Mouse (Mus musculus) liver, embryonic 14.5 days (tissue): ENCODE results near the gene Cttnbp2.

Source experiments
- CTCF ChIP-seq: IDR thresholded peaks from 2 replicates; pipeline ENCODE4 v1.5.1; 2016; ENCODE audit warnings: antibody characterized with exemption, low read depth, control low read depth
- EP300 ChIP-seq: IDR thresholded peaks from 2 replicates; pipeline ENCODE4 v1.6.1; 2016; ENCODE audit warnings: antibody characterized with exemption, low read depth

DNA sequence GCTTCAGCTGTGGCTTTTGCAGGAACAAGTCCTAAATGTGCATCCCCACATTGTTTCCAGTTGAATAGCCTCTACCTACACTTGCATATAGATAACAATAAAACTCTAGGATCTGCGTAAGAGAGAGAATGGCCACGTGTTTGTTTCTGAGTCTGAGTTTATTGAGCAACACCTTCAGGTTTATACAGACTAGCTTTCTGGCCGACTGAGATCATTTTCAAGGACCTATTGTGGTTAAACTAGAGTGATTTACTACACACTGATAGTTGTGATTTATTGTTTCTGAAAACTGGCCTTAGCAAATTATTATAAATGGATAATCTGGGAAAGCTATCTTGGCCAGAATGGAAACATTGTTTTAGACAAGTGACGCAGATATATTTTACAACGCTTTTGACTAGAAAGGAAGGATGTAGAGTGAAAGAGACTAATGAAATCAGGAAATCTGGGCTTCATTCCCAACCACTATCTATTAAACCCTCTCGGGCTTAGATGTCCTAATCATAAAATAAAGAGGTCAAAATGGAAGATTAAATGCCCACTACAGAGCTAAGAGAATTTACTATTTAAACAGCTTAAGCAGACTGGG lies 96.7 kb downstream of the Cttnbp2 start:
- TF ChIP-seq CTCF (no peak), EP300 (no peak)
